Mouse (Mus musculus) layer of hippocampus, adult 8-10 months (tissue): ENCODE measurements at regions not wholly inside any gene's neighbourhood (a gene's known extent, or its start where the extent isn't known, plus 50 kb on each side); places are given as distances from the start of the nearest gene placed in this dataset.
A peak's percentile ranks its signal among the peaks of the same experiment; 100 is the strongest.

Source experiments
- DNase-seq, 2 experiments: peaks; one replicate each; pipeline ENCODE4 v3.0.0; 2022; ENCODE audit warnings: low spot score in 2 of 2

DNA sequence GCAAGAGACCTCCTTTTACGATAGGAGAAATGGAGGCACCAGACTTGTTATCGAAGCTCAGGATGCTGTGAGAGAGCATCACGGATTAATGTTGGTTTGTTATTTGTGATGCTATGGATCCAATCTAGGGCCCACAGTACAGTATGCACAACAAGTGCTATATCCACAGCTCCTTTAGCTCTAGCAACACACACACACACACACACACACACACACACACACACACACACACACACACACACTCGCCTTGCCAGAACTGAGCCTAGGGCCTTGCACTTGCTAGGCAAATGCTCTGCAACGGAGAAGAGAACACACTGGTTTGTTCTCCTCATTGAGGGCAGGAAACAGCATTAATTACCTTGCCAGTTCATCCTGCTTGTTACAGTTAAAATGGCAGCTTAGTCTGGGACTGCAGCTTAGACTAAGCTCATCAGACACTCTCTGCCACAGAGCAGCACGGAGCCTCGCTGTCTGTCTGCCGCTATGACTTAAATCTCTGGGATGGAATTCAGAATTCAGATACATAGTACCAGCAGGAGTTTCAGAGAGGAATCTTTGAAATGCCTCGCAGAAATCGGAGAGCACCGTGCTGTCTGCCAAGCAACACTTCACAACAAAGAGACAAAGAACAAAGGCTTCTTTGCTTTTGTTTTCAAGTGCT, 285.0 kb downstream of the Rngtt start:
- no peak for DNase-seq

DNA sequence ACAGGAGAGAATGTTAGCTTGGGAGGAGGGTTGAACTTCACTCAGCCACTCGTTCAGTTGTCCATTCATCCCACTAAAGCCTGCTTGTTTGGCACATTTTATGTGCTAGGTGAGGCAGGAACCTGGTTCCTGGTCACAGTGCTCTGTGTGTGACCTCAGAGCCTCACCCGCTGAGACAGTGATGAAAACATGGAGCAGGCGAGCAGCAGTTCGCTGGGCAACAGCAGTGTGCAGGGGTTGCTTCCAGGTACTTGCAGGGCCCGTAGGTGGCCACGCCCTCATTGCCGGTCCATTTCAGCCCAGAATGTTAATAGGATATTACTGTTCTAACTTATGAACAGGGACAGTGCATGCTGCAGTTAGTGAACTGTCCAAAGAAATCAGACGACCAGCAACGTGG, 285.7 kb downstream of the Rngtt start:
- DNase-seq = no peak

DNA sequence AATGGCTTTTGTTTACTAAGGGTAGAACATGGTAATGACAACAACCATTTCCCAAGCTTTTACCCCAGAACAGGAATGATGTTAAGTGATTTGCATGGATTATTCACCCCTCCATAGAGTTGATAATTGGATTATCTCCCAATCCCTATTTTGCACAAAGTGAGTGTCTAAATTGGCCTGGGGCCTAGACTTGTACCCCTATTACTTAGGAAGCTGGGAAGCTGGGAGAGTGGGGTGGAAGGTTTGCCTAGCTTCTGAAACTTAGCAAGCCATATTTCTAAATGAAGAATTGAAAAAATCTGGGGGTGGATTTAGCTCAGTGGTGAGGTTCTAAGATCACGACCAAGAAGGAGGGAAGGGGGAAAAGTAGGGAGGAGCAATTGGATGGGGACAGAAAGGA, 289.9 kb downstream of the Rngtt start:
- no peak for DNase-seq

DNA sequence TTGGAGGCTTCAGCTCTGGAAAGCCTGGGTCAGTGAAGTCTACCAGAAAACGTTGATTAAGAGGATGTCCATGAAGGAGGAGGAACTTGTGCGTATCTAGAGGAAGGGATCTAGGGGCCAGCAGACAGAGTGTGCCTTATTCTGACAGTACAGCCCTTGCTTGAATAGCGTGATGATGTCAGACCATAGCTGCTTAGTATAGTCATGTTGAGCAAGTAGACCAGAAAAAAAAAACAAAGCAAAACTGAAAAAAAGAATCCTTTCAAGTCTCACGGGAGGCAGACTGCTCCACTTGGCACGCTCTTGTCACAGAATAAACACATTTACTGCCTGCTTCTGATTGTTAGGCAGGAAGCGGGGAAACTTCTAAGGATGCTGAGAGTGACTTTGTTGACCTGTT, 290.7 kb downstream of the Rngtt start:
- no peak for DNase-seq

DNA sequence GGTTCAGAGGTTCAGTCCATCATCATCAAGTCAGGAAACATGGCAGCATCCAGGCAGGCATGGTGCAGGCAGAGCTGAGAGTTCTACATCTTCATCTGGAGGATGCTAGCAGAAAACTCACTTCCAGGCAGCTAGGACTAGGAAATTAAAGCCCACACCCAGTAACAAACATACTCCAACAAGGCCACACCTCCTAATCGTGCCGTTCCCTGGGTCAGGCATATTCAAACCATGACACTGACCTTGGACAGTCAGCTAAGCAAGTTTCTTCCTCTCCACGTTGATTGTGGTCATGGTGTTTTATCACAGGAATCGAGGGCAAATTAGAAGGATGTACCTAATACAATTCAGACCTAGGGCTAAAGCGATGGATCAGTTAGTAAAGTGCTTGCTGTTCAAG, 294.5 kb downstream of the Rngtt start:
- DNase-seq = no peak

- DNase-seq = no peak
Measured at GRCm38 (mm10) chr4:33639821-33640575, 284.4 kb upstream of the Cnr1 start.

- DNase-seq = no peak
Measured at GRCm38 (mm10) chr4:33640576-33641255, 283.7 kb upstream of the Cnr1 start.

- DNase-seq = no peak
Measured at GRCm38 (mm10) chr4:33641883-33642282, 282.5 kb upstream of the Cnr1 start.

- no peak for DNase-seq
Measured at GRCm38 (mm10) chr4:33642526-33642925, 281.9 kb upstream of the Cnr1 start.

- DNase-seq = no peak
Measured at GRCm38 (mm10) chr4:33645217-33645616, 279.2 kb upstream of the Cnr1 start.

GRCm38 (mm10) chr4:33651292-33651691, 273.1 kb upstream of the Cnr1 start:
- no peak for DNase-seq

DNA sequence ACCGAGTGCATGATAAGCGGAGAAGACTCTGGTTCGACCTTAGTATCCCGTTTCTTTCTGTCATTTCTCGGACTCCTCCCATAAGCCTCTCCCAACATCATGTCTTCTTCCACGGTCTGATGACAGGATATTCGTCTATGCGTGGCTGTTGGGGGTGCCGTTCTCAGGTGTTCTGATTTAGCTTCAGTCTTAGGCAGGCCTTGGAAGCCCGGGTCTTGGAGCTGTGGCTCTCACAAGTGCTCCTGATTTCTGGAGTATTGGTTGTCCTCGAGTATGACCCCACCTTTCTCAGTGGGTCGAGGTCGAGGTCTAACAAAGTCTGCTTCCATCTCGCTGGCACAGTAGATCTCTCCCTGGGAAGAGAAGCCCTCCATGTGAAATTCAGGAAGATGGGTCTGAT, 264.6 kb upstream of the Cnr1 start:
- no peak for DNase-seq

GRCm38 (mm10) chr4:33660553-33660952, 263.8 kb upstream of the Cnr1 start:
- no peak for DNase-seq

DNA sequence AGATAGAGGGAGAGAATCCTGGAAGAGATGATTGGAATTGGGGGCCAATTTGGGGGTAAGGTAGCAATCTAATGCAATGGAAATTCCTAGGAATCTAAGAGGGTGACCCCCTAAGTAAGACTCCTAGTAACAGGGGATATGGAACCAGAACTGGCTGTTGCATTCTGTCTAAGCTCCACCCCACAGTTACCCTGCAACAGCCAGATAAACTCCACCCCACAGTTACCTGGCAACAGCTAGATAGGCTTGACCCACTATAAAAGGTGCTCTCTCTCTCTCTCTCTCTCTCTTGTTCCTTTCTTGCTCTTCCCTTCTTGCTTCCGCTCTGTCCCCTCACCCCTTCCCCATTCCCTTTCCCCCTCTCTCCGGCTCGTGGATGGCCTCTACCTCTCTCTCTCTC, 262.5 kb upstream of the Cnr1 start:
- DNase-seq = no peak

GRCm38 (mm10) chr4:33662965-33663364, 261.4 kb upstream of the Cnr1 start:
- peak; percentile 44 to 52 for DNase-seq

GRCm38 (mm10) chr4:33663616-33664473, 260.5 kb upstream of the Cnr1 start:
- DNase-seq = no peak

DNA sequence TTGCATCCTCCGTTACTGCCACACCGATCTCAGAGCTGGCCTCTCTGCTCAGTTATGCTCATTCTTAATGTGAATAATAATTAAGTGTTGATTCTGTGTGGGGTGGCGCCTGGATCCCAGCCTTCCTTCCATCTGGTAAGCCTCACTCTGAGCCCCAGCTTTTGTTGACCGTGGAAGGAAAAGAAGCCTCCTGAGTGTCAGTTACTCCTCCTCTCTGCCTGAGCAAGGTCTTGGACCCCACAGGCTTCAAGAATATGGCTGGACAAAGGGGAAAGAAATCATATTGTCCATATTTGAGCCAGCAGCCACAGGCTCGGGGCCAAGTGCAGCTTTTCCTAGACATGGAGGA, 259.9 kb upstream of the Cnr1 start:
- DNase-seq = peak in 1 of 2 experiments; percentile 40

GRCm38 (mm10) chr4:33665250-33665873, 259.0 kb upstream of the Cnr1 start:
- no peak for DNase-seq

DNA sequence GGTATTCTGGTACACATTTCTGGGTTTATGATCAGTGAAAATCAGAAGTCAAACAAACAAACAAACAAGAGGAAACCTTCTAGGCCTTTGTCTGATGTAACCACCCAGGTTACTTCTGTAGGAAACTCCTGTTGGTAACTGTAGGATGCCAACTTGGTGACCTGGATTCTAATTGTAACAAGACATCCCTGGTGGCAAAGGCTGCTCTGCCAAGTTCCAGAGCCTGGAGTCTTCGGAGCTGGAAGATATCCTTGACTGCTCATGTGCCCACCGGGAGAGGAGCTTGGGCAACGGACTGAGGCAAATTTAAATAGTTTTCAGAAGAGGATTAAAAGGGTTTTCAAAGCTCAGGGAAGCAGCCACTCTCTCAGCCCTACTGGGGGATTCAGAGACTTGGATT, 256.0 kb upstream of the Cnr1 start:
- no peak for DNase-seq

DNA sequence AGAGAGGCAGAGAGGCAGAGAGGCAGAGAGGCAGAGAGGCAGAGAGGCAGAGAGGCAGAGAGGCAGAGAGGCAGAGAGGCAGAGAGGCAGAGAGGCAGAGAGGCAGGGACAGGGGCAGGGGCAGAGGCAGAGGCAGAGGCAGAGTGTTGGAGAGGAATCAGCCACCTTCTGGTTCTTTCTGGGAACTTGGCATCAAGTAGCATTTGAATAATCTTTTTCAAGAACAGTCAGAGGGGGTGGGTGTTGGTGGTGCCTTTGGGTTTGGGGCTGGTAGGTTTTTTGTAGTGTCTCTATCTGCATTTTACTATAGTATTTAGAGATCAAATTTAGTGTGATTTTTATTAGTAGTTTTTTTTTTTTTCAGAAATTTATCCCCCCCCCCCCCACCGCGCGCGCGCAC, 249.3 kb upstream of the Cnr1 start:
- DNase-seq = no peak

- DNase-seq = no peak
Measured at GRCm38 (mm10) chr4:33679351-33679750, 245.0 kb upstream of the Cnr1 start.
